ENCODE assay signal across 19 mouse cellular contexts in the genomic region with DNA sequence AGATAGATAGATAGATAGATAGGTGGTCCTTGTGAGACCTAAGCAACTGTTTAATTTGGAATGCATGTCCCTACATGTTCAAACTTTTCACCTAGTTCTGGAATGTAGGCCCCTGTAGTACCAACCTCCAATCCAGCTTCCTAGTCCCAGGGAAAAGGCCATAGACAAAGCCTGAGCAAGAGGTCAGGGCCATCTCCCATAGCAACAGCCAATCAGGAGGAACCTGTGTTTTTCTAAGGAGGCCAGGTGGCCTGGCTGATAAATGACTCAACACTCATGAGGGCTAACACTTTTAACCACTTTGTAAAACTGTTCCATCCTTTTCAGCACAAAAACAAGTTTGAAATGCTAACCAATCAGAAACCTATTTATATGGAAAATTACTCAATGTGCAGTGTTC.
DNase-seq lines count a peak whose midpoint lies in the region; ATAC-seq and TF ChIP-seq lines count a peak whose summit lies in the region.
"Had no signal": no experiment of that assay in that cellular context is flagged by ENCODE, and none has a peak within 500 bp of the region (broad histone marks: within the 10 kb centered on the region; RNA-seq: fewer than 3 reads in every experiment).

No protein-coding gene starts in this region.

- no peak overlapping the region for H3K4me2 ChIP-seq in liver, embryonic 14.5 days (ENCODE audit: low read depth)
- no peak overlapping the region for H3K4me2 ChIP-seq in liver, postnatal 0 days (ENCODE audit: low read depth, low read length)
- H3K4me2 ChIP-seq: forebrain, embryonic 13.5 days; heart, embryonic 12.5 days; hindbrain, embryonic 15.5 days had no signal

- peak; percentile 18; the same call in 1 of the 2 replicates for ATAC-seq in liver, embryonic 14.5 days (ENCODE audit: insufficient read depth)
- no peak for ATAC-seq in liver, postnatal 0 days
- ATAC-seq in megakaryocyte, adult 5-6 weeks (ENCODE audit: poor library complexity, severe bottlenecking): no peak
- ATAC-seq: forebrain, embryonic 13.5 days; forebrain, postnatal 0 days; intestine, embryonic 16.5 days had no signal

- no peaks in the 10 kb centered on the region for H3K9me3 ChIP-seq in liver, embryonic 14.5 days (ENCODE audit: control insufficient read depth, low read length)
- no peaks in the 10 kb centered on the region for H3K9me3 ChIP-seq in liver, postnatal 0 days (ENCODE audit: low read length)
- H3K9me3 ChIP-seq: embryonic facial prominence, embryonic 10.5 days; forebrain, embryonic 13.5 days; heart, embryonic 12.5 days; hindbrain, embryonic 15.5 days had no signal

- no peaks in the 10 kb centered on the region for H3K36me3 ChIP-seq in liver, embryonic 14.5 days (replicated peaks; ENCODE audit: control insufficient read depth, insufficient read depth, low read depth)
- no peaks in the 10 kb centered on the region for H3K36me3 ChIP-seq in liver, postnatal 0 days (replicated peaks; ENCODE audit: insufficient read depth, low read length)
- H3K36me3 ChIP-seq: embryonic facial prominence, embryonic 10.5 days; heart, embryonic 12.5 days; hindbrain, embryonic 15.5 days had no signal

- no peak for TF ChIP-seq CTCF in liver, embryonic 14.5 days (IDR thresholded peaks at IDR 0.05; ENCODE audit: low read depth)
- no peak for TF ChIP-seq CTCF in liver, postnatal 0 days (IDR thresholded peaks at IDR 0.05; ENCODE audit: low read depth)

- H3K4me1 ChIP-seq in liver, embryonic 14.5 days (replicated peaks; ENCODE audit: control insufficient read depth in 2 of 2, insufficient read depth in 2 of 2, low read length in 1 of 2): no peaks in the 10 kb centered on the region
- no peaks in the 10 kb centered on the region for H3K4me1 ChIP-seq in liver, postnatal 0 days (ENCODE audit: insufficient read depth)
- H3K4me1 ChIP-seq: forebrain, embryonic 13.5 days; heart, embryonic 12.5 days; hindbrain, embryonic 15.5 days had no signal

- no peak overlapping the region for H3K9ac ChIP-seq in liver, embryonic 14.5 days (replicated peaks)
- no peak overlapping the region for H3K9ac ChIP-seq in liver, postnatal 0 days (replicated peaks)
- H3K9ac ChIP-seq: forebrain, embryonic 13.5 days; forebrain, postnatal 0 days; heart, embryonic 12.5 days; hindbrain, embryonic 15.5 days had no signal

- no peaks in the 10 kb centered on the region for H3K27me3 ChIP-seq in liver, embryonic 14.5 days (ENCODE audit: control insufficient read depth, insufficient read depth, low read length)
- no peaks in the 10 kb centered on the region for H3K27me3 ChIP-seq in liver, postnatal 0 days (ENCODE audit: insufficient read depth, low read length)
- H3K27me3 ChIP-seq: forebrain, embryonic 13.5 days; heart, embryonic 12.5 days; hindbrain, embryonic 15.5 days had no signal

- TF ChIP-seq EP300 in liver, embryonic 14.5 days (IDR thresholded peaks at IDR 0.05; ENCODE audit: low read depth): no peak
- no peak for TF ChIP-seq EP300 in liver, postnatal 0 days (IDR thresholded peaks at IDR 0.05; ENCODE audit: low read depth)

- no peak overlapping the region for H3K27ac ChIP-seq in liver, embryonic 14.5 days
- no peak overlapping the region for H3K27ac ChIP-seq in liver, postnatal 0 days (ENCODE audit: low read depth)
- H3K27ac ChIP-seq: embryonic facial prominence, embryonic 10.5 days; forebrain, embryonic 13.5 days; hindbrain, embryonic 15.5 days had no signal

- DNase-seq in embryo, embryonic 10 days (ENCODE audit: low spot score): peak; percentile 3
- DNase-seq in embryo, embryonic 11 days: no peak
- DNase-seq in liver, embryonic 14.5 days (ENCODE audit: low read depth in 3 of 3, low spot score in 3 of 3): no peak
- DNase-seq in liver, postnatal 0 days: no peak
- peak; percentile 76 for DNase-seq in ZHBTc4 (ENCODE audit: low read depth, low spot score)
- no peak for DNase-seq in urinary bladder, adult 2 months (ENCODE audit: low spot score)
- DNase-seq in kidney, postnatal 4 days: no peak
- DNase-seq: adrenal gland, adult 2 months; cerebellum, adult 18-20 months; cerebellum, postnatal 10 days; forebrain, postnatal 0 days; gastrocnemius, postnatal 14 days; heart, postnatal 36 days had no signal

- no peak overlapping the region for H3K4me3 ChIP-seq in liver, embryonic 14.5 days (ENCODE audit: insufficient read depth in 1 of 2, low read depth in 2 of 2, low read length in 2 of 2)
- H3K4me3 ChIP-seq in liver, postnatal 0 days (ENCODE audit: low read depth, low read length): no peak overlapping the region
- H3K4me3 ChIP-seq: embryonic facial prominence, embryonic 10.5 days; forebrain, embryonic 13.5 days; heart, embryonic 12.5 days; hindbrain, embryonic 15.5 days had no signal

Comparison
In these comparisons a context has a peak if more than half of its experiments do, and no peak if none do; other contexts are left out.
1. DNase-seq: peak in embryo, embryonic 10 days (single experiment) and ZHBTc4 (single experiment); none in embryo, embryonic 11 days (single experiment), liver, embryonic 14.5 days (0 of 3), liver, postnatal 0 days (single experiment), urinary bladder, adult 2 months (single experiment) and kidney, postnatal 4 days (0 of 2).